Mouse (Mus musculus) gastrocnemius, postnatal 10 days (tissue): ENCODE results near the gene Nkiras2. TPM values are rescaled to one million over a fixed set of nuclear protein-coding genes. Genes with fewer than 3 reads are reported as not detected.
A peak's percentile ranks its signal among the peaks of the same experiment; 100 is the strongest.
"Not testable (repeated sequence)": the region's sequence is repeated elsewhere in the genome, so short reads cannot be mapped to it uniquely, and the experiment has no call there.

Source experiments
- DNase-seq: peaks from one replicate; pipeline ENCODE4 v3.0.0; 2021; ENCODE audit warnings: mixed read lengths
- long read RNA-seq, 2 experiments: library from polyadenylated mRNA; stranded (forward); transcript quantifications; one replicate each; pipeline ENCODE4 v2.0.0; 2021
- total RNA-seq, 2 experiments: library from RNA; stranded (reverse); gene quantifications; 2 replicates each; pipeline ENCODE4 v1.2.3; 2021

The Nkiras2 gene
- total RNA-seq = 10 to 100 TPM; 29.1 to 30.1 TPM
- long read RNA-seq, experiment 1, transcript Nkiras2-201 (4 exons, 2,097 nt) = major isoform, 58 of 69 reads
- long read RNA-seq, experiment 1, partial matches to known transcripts = 2 of 69 reads
- long read RNA-seq, experiment 1, other reads (novel, unspliced or antisense) = 8 of 69 reads
- long read RNA-seq, experiment 2, transcript Nkiras2-201 (4 exons, 2,097 nt) = major isoform, 62 of 76 reads
- long read RNA-seq, experiment 2, partial matches to known transcripts = 5 of 76 reads
- long read RNA-seq, experiment 2, other reads (novel, unspliced or antisense) = 9 of 76 reads

DNA sequence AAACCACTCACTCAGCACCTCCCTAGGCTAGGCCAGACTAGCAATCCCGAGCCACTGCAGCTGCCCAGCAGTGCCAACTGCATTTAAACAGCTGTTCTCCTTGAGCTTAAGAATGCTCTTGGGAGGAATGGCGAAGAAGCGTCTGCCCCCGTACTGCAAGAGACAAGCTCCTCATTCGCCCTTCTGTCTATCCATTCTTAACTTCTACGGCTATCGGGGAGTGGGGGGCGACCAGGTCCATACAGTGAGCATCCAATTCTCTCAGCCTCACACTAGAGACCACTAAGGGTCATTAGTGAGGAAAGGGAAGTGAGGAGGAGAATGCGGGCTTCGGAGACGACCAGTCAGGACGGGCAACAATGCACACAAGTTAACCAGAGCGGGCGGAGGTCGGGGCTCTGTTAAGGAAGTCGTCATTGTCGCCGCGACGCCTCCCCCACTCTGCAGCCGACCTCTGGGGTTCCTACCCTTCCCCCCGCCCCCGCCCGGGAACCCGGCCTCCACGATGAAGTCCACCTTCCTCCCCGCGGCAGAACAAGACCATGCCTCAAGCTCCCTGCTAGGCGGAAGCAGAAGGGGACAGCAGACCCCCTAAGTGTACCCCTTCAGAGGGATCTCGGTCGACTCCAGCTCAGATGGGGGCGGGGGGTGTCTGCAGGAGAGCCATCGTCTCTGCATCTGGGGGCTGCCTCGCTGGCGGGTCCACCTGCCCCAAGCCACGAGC is at the start of gene Nkiras2:
Gene Nkiras2, plus strand, starts transcription at position 484 of the 724 bp plus-strand sequence.
- peak; percentile 59 for DNase-seq

DNA sequence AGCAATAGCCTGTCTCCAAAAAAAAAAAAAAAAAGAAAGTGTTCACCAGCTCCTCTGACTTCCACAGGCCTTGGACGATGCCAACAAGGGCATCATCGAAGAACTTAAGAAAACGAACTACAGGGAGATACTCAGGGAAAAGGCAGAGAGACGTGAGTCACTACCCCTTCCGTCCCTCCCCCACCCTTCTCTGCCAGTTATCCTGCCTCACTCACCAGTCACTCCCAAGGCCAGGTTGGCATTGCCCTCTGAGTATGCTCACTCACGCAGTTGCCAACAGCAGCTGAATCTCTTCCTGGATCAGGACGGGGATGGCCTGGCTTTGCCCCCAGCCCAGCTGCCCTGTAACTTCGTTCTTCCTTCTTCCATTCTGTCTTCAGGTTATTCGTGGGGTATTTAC is 49.3 kb upstream of the Nkiras2 start:
- no peak for DNase-seq

DNA sequence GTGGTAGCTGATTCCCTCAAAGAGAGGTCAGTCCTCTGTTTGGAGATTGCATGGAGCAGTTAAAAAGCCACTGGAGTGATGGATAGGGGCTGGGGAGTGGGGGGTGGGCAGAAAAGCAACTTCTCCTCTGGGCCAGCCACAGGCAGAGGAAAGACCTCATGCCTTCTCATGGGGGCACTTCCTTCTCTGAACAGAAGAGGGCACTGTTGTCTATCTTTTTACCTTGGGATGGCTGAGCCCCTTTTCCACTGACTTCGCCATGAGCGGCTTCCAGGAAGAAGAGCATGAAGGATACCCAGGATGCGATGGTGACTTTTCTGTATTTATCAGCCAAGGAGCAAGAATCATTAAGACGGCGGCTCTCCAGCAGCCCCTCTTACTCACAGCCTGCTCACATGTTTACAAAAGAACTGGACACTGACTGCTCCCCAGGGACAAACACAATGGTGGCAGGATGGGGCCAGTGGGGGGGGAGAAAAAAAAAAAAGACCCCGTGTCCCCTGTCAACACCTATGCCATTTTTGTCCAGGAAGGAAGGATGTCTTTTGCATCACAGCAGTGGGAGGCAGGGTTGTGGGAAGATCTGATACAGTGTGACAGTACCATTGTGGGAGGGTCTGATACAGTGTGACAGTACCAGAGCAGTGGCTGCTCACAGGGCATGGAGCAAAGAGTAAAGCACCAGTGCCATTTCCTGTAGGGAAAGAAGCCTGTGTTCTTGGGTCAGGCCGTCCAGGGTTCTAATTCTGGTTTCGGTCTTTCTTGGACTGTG is 48.4 kb upstream of the Nkiras2 start:
- DNase-seq = peak; percentile 74

DNA sequence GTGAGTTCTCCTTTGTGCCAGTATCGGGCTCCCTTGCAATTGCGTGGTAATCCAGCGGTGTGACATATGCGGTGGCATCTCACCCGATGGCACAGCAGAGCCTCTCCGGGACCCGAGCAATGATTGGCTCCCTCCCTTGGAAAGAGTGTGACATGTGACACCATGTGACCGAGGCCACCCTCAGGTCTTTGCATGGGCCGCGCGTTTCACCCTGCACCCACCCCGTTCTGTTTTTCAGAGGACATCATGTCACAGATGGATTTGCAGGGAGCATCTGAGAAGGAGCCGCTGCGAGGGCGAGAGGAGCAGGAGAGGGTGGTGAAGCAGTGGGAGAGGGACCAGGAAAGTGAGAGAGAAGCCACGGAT is 47.9 kb upstream of the Nkiras2 start:
- no peak for DNase-seq

DNA sequence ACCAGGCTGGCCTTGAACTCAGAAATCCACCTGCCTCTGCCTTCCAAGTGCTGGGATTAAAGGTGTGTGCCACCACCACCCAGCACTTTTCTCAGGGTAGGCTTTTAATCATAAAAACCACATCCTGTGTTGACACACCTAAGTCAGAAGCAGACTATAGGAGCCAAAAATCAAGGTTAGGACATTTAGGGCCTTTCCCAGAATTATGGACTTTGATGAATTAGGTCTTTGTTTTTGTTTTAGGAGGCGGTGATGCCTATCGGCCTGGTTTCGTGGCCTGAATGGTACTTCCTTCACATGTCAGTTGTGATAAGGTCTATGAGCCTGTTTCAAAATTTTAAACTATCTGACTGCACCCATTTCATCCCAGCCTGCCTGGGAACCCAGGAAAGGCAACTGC is 44.9 kb upstream of the Nkiras2 start:
- no peak for DNase-seq

DNA sequence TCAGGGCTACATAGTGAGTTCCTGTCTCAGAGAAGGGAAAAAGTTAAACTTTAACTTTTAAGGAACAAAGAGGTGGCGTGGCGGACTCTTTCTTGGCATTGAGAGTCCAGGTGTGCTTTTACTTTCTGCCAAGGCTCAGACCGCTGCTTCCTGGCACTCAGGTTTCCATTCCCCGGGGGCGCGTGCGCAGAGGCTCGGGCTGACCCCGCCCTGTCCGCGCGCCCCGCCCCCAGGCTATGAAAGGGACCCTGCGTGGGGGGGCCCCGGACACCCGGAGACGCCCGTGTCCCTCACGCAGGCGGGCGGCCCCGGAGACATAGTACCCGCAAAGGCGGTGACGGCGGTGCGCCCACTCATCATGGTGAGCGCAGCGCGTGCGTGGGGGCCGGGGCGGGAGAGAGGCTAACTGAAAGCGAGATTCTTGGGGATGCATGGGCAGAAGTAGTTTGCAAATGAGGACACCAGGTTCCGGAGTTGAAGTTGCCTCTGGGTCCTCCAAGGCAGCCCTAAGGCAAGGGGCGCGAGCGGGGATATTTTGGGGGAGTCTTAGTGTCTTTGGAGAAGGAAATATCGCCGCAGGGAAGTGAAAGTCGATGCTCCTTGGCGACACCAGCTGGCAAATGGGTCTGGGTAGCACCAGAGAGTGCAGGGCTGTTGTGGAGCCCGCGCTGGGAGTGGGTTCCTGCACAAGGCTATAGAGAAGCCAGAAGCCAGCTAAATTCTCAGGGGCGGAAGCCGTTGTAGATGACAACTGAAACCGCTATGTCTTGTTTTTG is 44.1 kb upstream of the Nkiras2 start, which contains the start of gene Cnp:
Gene Cnp, plus strand, starts transcription at position 197 of the 776 bp plus-strand sequence.
- DNase-seq = peak; percentile 80

DNA sequence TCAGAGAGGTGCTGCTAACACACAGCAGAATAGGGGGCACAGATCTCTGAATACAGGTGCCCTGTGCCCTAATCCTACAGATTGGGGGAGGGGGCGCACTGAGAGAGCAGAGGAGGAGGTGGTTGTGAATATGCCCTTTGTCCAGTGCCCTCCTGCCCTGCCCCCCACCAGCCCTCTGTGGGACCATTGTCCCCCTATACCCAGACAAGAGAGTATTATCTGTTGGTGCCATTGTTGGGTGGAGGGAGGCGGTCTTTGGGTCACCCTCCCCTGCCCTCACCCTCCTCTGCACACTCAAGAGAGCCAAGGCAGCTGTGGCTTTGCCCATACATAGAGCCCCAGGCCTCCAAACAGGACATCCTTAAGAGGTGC is 43.6 kb upstream of the Nkiras2 start:
- DNase-seq = no peak

DNA sequence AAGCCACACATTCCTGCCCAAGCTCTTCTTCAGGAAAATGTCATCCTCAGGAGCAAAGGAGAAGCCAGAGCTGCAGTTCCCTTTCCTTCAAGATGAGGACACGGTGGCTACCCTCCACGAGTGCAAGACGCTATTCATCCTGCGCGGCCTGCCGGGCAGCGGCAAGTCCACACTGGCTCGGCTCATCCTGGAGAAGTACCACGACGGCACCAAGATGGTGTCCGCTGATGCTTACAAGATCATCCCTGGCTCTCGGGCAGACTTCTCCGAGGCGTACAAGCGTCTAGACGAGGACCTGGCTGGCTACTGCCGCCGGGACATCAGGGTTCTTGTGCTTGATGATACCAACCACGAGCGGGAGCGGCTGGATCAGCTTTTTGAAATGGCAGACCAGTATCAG is 42.8 kb upstream of the Nkiras2 start:
- no peak for DNase-seq

DNA sequence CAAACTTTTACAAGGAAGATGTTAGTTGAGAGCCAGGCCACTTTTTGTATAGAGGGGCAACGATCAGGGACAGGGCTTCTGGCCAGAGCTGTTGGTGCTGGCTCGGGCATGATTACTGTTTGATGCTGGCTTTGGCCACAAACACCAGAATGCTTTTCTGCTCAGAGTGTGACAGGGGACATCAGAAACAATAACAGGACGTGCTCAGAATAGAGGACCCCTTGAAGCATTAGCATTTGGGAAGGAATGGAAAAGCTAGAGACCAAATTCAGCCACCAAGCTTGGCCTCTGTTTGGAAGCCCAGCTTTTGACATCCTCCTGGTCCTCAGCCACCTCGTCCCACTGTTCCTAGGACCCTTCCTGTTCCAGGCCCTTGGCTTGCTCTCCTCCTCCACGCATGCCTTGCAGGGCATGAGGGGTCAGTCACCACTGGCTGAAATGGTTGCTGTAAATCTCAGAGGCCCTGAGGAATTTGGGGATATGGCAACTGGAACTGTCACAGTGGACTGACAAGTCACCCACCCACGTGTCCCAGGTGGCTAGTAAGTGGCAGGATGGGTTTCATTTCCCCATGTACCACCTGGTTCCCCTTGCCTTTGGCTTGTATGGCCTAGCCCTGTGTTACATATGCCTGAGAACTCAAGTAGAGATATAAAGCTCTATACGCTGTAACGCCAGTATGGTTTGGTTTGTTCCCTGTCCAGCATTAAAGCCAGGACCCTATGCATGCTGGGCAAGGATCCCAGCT is 41.0 kb upstream of the Nkiras2 start:
- DNase-seq = no peak

DNA sequence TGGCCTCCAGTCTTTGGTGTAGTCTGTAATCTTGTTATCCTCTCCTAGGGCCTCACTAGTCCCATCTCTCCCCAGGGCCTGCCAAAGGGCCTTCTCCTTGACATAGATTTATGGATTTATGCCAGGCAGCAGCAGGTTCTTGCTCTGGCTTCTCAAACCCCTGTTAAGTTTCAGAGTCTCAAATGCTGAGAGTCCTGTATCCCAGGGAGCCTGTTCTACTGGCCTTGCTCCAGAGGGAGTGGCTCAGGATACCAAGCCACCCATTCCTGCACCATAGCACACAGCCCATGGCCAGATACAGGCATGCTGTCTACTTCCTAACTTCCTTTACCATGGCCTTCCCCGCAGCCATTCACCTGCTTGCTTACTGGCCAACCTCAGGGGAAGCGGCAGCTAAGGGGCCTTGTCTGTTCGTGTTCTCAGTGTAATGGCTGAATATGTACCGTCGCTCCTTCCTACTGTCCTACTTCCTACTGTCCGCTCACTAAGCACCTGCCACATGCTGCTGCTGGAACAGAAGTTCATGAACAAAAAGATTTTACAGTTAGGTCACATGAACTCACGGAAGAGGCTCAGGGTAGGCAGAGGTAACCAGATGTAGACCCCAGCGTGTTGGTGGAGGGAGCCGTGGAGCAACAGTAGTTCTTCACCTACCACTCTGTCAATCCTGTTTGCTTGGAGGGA is 39.8 kb upstream of the Nkiras2 start:
- no peak for DNase-seq

DNA sequence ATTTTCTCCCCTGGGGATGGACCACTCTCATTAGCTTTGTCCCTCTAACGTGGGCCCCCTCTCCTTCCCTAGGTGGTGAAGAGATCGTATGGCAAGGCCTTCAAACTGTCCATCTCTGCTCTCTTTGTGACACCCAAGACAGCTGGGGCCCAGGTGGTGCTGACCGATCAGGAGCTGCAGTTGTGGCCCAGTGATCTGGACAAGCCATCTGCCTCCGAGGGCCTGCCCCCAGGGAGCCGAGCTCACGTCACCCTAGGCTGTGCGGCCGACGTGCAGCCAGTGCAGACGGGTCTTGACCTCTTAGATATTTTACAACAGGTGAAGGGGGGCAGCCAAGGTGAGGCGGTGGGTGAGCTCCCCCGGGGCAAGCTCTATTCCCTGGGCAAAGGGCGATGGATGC is 38.8 kb upstream of the Nkiras2 start:
- no peak for DNase-seq

DNA sequence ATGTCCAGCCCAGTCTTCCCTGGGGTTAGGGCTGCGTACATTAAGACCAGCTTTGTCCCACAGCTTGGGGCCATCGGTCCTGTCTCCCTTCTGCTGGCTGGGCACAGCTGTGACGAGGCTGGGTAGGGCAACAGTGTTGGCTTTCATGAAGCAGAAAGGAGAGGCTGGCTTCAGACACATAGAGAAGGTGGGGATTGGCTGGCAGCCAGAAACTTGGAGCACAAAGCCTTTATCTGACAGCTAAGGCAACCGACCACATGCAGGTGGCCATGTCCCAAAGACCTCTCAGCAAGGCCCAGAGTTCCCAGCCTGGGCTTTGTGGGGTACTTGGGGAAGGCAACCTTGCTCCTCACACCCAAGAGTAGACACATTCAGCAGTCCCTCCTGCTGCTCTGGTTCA is 37.3 kb upstream of the Nkiras2 start:
- DNase-seq = no peak

DNA sequence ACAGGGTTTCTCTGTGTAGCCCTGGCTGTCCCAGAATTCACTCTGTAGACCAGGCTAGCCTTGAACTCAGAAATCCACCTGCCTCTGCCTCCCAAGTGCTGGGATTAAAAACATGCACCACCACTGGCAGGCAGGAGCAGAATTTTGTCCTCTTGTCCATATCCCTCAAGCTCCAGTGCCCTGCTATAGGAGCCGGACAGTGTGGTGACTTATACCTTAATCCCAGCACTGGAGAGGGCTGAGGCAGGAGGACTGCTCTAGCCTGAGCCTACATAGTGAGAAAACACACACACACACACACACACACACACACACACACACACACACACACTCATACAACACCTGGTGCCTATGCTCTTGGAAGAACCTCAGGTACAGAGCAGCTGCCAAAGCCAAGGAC is 36.6 kb upstream of the Nkiras2 start:
- not testable (repeated sequence) for DNase-seq

DNA sequence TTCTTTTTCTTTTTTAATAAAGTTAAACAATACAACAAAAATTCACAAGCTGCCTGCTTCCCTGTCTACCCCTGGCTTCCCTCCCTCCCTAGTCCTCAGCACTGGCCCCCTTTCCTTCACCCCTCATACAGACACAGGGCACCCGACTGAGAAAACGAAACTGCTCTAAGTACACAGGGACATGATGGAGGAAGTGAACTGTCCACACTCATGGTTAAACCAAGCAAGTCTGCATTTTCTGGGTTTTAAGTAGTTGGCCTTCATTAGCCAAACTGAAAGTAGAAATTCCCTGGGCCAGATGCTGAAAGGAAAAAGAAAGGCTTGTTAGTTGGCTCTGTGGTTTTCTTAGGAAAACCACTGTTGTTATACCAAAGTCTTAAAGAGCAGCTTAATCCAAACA is 36.2 kb upstream of the Nkiras2 start:
- DNase-seq = no peak

DNA sequence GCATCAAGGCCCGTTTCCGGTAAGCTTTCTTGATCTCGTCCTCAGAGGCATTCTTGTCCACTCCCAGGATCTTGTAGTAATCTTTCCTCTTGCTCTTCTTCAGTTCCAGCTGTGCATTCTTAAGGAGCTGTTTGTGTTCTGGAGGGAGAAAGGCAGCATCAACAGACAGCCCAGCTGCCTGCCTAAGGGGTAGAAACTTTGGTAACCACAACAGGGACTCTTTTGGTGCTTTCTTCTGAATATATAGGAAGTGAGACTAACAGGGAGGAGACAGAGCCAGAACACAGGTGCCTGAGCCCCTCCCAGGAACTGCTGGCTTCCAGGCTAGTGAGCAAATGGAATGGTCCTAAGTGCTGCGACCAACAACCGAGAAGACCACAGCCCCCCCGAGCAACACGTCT is 34.5 kb upstream of the Nkiras2 start:
- DNase-seq = no peak

DNA sequence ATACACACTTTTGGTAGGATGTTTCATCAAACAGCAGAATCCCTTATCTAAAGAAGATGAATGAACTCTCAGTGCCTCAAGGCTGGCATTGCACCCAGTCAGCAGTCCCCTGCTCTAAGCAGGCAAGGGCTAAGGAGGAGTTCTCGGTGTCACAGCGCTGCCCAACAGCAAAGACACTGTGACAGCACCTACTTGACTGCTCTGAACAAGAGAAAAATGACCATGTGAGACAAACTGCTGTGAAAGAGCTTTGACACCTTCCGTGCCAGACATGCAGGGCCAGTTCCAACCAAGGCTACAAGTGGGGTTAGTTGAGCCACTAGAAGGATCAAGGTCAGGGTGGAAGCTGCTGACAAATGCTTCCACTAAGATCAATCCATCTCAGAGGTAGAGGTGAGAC is 33.9 kb upstream of the Nkiras2 start:
- DNase-seq = no peak

DNA sequence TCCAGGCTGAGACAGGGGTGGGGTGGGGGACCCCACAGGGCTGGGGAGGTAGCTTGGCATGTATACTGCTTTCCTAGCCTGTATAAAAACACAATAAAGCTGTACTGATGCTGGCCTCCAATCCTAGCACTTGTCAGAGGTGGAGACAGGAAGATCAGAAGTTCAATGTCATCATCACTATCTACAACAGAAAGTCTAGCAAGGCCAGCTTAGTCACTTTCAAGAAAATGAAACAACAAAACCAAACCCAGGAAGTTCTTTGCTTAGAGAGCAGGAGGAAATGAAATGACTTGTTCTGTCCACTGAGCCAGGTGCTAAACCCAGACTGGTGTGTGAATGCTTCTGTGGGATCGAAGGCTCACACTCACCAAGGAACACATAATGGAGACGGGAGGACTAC is 30.6 kb upstream of the Nkiras2 start:
- DNase-seq = no peak

DNA sequence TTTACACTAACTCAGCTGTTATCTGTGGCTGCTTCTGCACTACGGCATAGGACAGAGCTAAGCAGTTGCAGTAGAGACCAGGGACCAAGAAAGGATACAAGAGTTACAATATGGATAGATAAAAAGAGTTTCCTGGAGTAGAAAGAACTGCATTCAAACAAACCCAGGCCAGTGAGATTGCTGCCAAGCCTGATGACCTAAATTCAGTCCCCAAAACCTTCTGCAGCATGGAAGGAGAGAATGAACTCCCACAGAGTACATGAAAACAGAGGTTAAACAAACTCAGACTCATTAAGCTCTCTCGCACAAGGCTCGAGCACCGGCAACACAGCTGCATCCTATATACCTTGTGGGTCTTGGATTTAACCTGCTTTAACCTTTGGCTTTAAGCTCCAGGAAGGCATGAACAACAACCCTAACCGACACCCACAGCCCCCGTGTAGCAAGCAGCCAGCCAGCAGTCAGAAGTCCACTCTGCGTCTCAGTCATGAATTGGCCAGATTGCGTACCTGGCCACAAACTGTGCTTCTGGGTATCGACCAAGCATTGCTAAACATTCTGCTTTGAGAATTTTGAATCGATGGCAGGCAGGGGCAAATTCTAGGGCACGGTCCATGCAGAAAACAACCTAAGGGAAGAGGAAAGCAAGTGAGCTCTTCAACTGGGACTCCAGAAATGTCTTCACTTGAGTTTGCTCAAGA is 26.5 kb upstream of the Nkiras2 start:
- DNase-seq = no peak

DNA sequence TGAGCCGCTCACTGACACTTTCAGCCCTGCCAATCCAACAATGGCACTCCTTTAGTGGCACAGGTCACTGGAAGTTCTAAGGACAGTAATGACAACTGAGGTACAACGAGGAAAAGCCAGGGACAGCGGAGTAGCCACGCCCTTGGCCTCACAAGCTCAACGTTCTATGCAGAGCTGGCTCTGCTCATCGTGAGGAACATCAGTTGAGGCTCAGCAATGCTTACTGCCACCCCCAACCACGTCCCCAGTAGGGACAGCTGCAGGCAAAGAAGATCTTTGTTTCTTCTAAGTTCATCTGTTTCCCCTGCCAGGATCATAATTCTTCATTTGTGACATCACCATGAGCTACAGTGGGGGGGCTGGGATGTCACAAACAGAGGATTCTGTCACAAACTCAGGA is 24.4 kb upstream of the Nkiras2 start:
- no peak for DNase-seq

DNA sequence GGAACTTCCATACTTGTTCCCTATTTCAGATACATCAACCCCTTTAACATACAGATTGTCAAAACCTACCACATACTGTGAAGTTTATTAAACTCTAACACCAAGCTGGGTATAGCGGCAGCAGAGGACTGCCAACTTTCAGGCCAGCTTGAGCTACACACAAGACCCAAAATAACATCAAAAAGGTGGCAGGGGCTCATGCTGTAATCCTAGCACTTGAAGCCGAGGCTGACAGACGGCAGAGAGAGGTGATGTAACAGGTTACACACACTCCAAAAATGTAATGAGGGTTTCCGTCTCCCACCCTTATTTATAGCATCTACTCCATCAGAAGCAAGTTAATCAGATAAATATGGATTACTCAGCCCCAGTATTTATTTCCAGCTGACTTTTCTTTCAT is 23.5 kb upstream of the Nkiras2 start:
- DNase-seq = no peak

DNA sequence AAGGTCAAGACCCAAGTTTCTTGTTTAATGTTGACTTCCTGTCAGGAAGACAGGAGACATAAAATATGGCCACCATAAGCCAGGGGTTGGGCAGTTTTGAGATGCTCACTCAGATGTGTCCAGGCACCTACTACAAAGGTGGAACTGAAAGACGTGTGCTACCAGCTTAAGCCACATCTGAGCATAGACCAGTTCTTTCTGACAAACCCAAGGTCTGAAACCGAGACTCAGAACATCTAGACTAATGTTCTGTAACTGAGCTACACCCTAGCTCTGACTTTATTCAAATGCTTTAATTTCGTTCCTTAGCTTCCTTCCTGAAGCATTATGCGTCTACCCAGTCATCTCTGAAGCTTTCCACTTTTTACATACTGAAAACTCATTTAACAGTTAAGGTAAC is 21.0 kb upstream of the Nkiras2 start:
- DNase-seq = no peak
